Mouse (Mus musculus) spleen, adult 2 months (tissue): ENCODE results near the gene Usp2. TPM values are rescaled to one million over a fixed set of nuclear protein-coding genes. Genes with fewer than 3 reads are reported as not detected.
A peak's percentile ranks its signal among the peaks of the same experiment; 100 is the strongest.
"Not testable (repeated sequence)": the region's sequence is repeated elsewhere in the genome, so short reads cannot be mapped to it uniquely, and the experiment has no call there.

Source experiments
- DNase-seq, 2 experiments: peaks; one replicate each; pipeline versions ENCODE4 v3.0.0 to v3.0.0-alpha.2; 2012 to 2021; ENCODE audit warnings: low spot score in 2 of 2, low read depth in 1 of 2
- H3K27ac ChIP-seq: fragments of 200-500 bp; 2 replicates; pipeline ENCODE4 v1.5.1; 2012; ENCODE audit warnings: low read length, inconsistent platforms; ENCODE audit not compliant: insufficient read depth
- H3K27me3 ChIP-seq: fragments of 200-500 bp; 2 replicates; pipeline ENCODE4 v1.6.1; 2012; ENCODE audit warnings: mild to moderate bottlenecking, moderate library complexity, low read length, inconsistent platforms; ENCODE audit not compliant: control insufficient read depth, insufficient read depth
- H3K36me3 ChIP-seq: fragments of 200-500 bp; 2 replicates; pipeline ENCODE4 v1.6.1; 2012; ENCODE audit warnings: mild to moderate bottlenecking, low read length, inconsistent platforms; ENCODE audit not compliant: control insufficient read depth, insufficient read depth
- H3K4me1 ChIP-seq: fragments of 200-500 bp; 2 replicates; pipeline ENCODE4 v1.6.1; 2011; ENCODE audit warnings: inconsistent platforms; ENCODE audit not compliant: control insufficient read depth, insufficient read depth, insufficient read length
- H3K4me3 ChIP-seq: fragments of 200-500 bp; 2 replicates; pipeline ENCODE4 v1.5.1; 2011; ENCODE audit warnings: mild to moderate bottlenecking, inconsistent platforms; ENCODE audit not compliant: insufficient read depth, insufficient read length; ENCODE audit errors: extremely low read depth
- CTCF ChIP-seq: fragments of 200-500 bp; IDR thresholded peaks from 2 replicates; pipeline ENCODE4 v1.5.1; 2011; ENCODE audit warnings: mild to moderate bottlenecking, inconsistent platforms; ENCODE audit not compliant: insufficient read depth, insufficient read length, insufficient replicate concordance; ENCODE audit errors: extremely low read depth
- POLR2A ChIP-seq: fragments of 200-500 bp; IDR thresholded peaks from 2 replicates; pipeline ENCODE4 v1.6.1; 2011; ENCODE audit warnings: low read depth, low read length, inconsistent platforms
- WGBS: fragments of 180-500 bp; shearing (Covaris S2); methylation state at CpG from one replicate; pipeline ENCODE4 v1.1.7; 2018; 5-methylcytosine and 5-hydroxymethylcytosine counted together
- polyA plus RNA-seq: library from polyadenylated mRNA; depleted of rRNA; stranded (reverse); fragments of >200 nt; gene quantifications from 2 replicates; pipeline ENCODE4 v1.2.3, GENCODE M21; 2012

Usp2 gene
- polyA plus RNA-seq, 1 experiment, result 0.65 TPM

- Histone ChIP-seq H3K36me3 (no peaks in the 10 kb centered on the region; the same call in 1 of the 2 replicates), H3K27ac (no peak within 1 kb of the TSS), H3K4me1 (no peaks in the 10 kb centered on the region; the same call in 1 of the 2 replicates)
These were observed 40.3 kb downstream of the Usp2 start, which contains the start of gene C1qtnf5 for GRCm38 (mm10) chr9:44107110-44107509. Gene C1qtnf5, plus strand, starts transcription at chr9:44107245.

GRCm38 (mm10) chr9:44107557-44108179 lies 40.8 kb downstream of the Usp2 start:
- TF ChIP-seq POLR2A, result no peak
- Histone ChIP-seq H3K4me1 (no peaks in the 10 kb centered on the region; the same call in 1 of the 2 replicates), H3K4me3 (no peak overlapping the region), H3K27me3 (no peaks in the 10 kb centered on the region), H3K27ac (no peak overlapping the region), H3K36me3 (no peaks in the 10 kb centered on the region; the same call in 1 of the 2 replicates)
- DNase-seq, result no peak
- WGBS, result 89% methylated on average over 25 of the region's 25 CpGs

More at GRCm38 (mm10) chr9:44107110-44107509, 40.3 kb downstream of the Usp2 start, which contains the start of gene C1qtnf5:
- no peaks in the 10 kb centered on the region for H3K27me3 ChIP-seq
- WGBS, result 86% methylated on average over 8 of the region's 8 CpGs
- no peak within 1 kb of the TSS for H3K4me3 ChIP-seq
- TF ChIP-seq CTCF, result no peak
- TF ChIP-seq POLR2A, result no peak
- no peak for DNase-seq

GRCm38 (mm10) chr9:44108269-44109055 lies 41.6 kb downstream of the Usp2 start:
- TF ChIP-seq POLR2A (no peak), CTCF (no peak)
- no peak overlapping the region for H3K4me3 ChIP-seq
- no peaks in the 10 kb centered on the region for H3K27me3 ChIP-seq
- no peak for DNase-seq
- WGBS, result 90% methylated on average over 31 of the region's 31 CpGs
- no peak overlapping the region for H3K27ac ChIP-seq
- H3K36me3 ChIP-seq, result no peaks in the 10 kb centered on the region; the same call in 1 of the 2 replicates
- H3K4me1 ChIP-seq, result no peaks in the 10 kb centered on the region; the same call in 1 of the 2 replicates

GRCm38 (mm10) chr9:44109360-44110095 lies 42.7 kb downstream of the Usp2 start:
- no peak overlapping the region for H3K4me3 ChIP-seq

GRCm38 (mm10) chr9:44111909-44112308 lies 45.1 kb downstream of the Usp2 start:
- H3K27me3 ChIP-seq, H3K36me3 ChIP-seq, DNase-seq, H3K4me3 ChIP-seq, H3K27ac ChIP-seq, H3K4me1 ChIP-seq: not testable (repeated sequence)
- WGBS, result 74% methylated on average over 9 of the region's 12 CpGs

More at GRCm38 (mm10) chr9:44109360-44110095, 42.7 kb downstream of the Usp2 start:
- WGBS, result 30% methylated on average over 9 of the region's 9 CpGs
- H3K4me1 ChIP-seq, result no peaks in the 10 kb centered on the region; the same call in 1 of the 2 replicates
- peak; percentile 71; the same call in 1 of the 2 replicates for TF ChIP-seq CTCF
- no peak for TF ChIP-seq POLR2A
- H3K27me3 ChIP-seq, result no peaks in the 10 kb centered on the region
- no peak overlapping the region for H3K27ac ChIP-seq
- peak in 1 of 2 experiments; percentile 58 for DNase-seq
- H3K36me3 ChIP-seq, result no peaks in the 10 kb centered on the region; the same call in 1 of the 2 replicates

- Histone ChIP-seq H3K4me3 (peak within 1 kb of the TSS; percentile 74), H3K27me3 (no peaks in the 10 kb centered on the region), H3K4me1 (no peaks in the 10 kb centered on the region; the same call in 1 of the 2 replicates), H3K27ac (no peak within 1 kb of the TSS), H3K36me3 (no peaks in the 10 kb centered on the region; the same call in 1 of the 2 replicates)
- WGBS, result under 1% methylated on average over 51 of the region's 51 CpGs
- TF ChIP-seq POLR2A, result peak; percentile 42; the same call in 1 of the 2 replicates
- TF ChIP-seq CTCF, result no peak
- DNase-seq, result peak; percentile 95 to 98
These were observed 46.4 kb downstream of the Usp2 start, which contains the start of the genes Gm49380 and Rnf26 for GRCm38 (mm10) chr9:44113105-44113789. Gene Gm49380, minus strand, starts transcription at chr9:44113500. Gene Rnf26, minus strand, starts transcription at chr9:44113517.
